Mouse (Mus musculus) intestine, embryonic 15.5 days (tissue): Measurements from ENCODE around the gene Rbm17. TPM values are rescaled to one million over a fixed set of nuclear protein-coding genes. Genes with fewer than 3 reads are reported as not detected.

Experiments used
- ATAC-seq: fragments of 200-750 bp; cut with Nextera tagmentation; 2 replicates; pipeline ENCODE4 v1.8.0; 2017; ENCODE audit warnings: moderate TSS enrichment, moderate library complexity
- H3K27ac ChIP-seq: fragments of 300-500 bp; sonication (generic); 2 replicates; pipeline ENCODE4 v1.5.1; 2015; ENCODE audit warnings: mild to moderate bottlenecking, inconsistent platforms
- H3K27me3 ChIP-seq: fragments of 300-500 bp; sonication (generic); replicated peaks from 2 replicates; pipeline ENCODE4 v1.6.1; 2015; ENCODE audit warnings: inconsistent platforms
- H3K36me3 ChIP-seq: fragments of 300-500 bp; sonication (generic); 2 replicates; pipeline ENCODE4 v1.6.1; 2015; ENCODE audit warnings: inconsistent platforms
- H3K4me1 ChIP-seq: fragments of 300-500 bp; sonication (generic); replicated peaks from 2 replicates; pipeline ENCODE4 v1.6.1; 2015; ENCODE audit warnings: inconsistent platforms
- H3K4me2 ChIP-seq: fragments of 300-500 bp; sonication (generic); replicated peaks from 2 replicates; pipeline ENCODE4 v1.6.1; 2015; ENCODE audit warnings: mild to moderate bottlenecking, inconsistent platforms
- H3K4me3 ChIP-seq: fragments of 300-500 bp; sonication (generic); replicated peaks from 2 replicates; pipeline ENCODE4 v1.5.1; 2015; ENCODE audit warnings: inconsistent platforms
- H3K9ac ChIP-seq: fragments of 300-500 bp; sonication (generic); 2 replicates; pipeline ENCODE4 v1.6.1; 2015; ENCODE audit warnings: inconsistent platforms
- H3K9me3 ChIP-seq: fragments of 300-500 bp; sonication (generic); 2 replicates; pipeline ENCODE4 v1.6.1; 2016; ENCODE audit warnings: inconsistent platforms
- WGBS: fragments of 180-500 bp; shearing (Covaris S2); methylation state at CpG from one replicate; pipeline ENCODE4 v1.1.7; 2015; 5-methylcytosine and 5-hydroxymethylcytosine counted together
- polyA plus RNA-seq: library from polyadenylated mRNA; unstranded; fragments of >200 nt; fragmentation: Nextera tagmentation; extraction: Ambion mirVana; gene quantifications from 2 replicates; pipeline ENCODE4 v1.2.1, GENCODE M21; 2015

The Rbm17 gene
- polyA plus RNA-seq, 1 experiment from 2014 or later = 138 TPM

DNA sequence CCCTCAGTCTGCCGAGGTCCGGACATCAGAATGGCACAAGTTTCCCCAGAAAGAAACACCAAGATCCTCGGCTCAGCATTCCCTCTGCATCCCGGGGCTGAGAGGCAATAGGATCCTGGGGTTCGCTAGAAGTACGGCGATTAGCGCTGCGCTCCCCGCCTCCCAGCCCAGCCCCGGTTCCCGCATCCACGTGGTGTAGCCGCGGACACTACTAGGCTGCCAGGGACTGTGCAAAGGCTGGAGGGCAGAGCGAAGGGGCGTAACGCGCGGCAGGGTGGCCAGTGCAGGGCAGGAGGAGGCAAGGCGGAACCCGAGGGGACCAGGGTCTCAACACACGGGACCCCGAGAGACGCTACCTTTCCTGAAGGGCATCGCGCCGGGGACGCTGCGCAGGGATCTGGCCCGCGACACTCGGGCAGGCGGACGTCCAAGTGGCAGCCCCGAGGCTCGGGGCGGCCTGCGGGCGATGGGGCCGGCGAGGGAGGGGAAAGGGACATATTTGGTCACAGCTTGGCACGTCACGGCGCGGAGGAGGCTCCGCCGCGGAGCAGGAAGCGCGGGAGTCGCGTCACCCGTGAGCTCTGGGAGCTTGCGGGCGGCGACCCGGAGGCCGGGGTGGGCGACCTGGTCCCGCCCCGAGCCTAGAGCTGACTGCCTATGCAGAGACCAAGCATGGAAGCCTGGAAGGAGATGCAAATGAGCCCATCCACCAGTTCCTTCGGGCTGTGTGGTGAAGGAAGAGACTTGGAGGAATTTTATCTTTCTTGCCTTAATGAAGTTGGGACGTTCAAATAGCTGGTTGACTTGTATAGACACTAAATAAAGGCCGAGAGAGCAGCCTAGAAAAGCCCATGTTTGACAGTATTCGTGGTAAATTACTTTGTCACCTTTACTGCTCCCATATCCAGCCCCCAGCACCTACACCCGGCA lies 50.2 kb downstream of the Rbm17 start, which contains the start of gene Pfkfb3:
Gene Pfkfb3, minus strand, starts transcription at position 607 of the 930 bp plus-strand sequence.
- H3K36me3 ChIP-seq = no peaks in the 10 kb centered on the region
- H3K4me1 ChIP-seq = peaks cover 9% of the 10 kb centered on the region
- peak within 1 kb of the TSS; percentile 99 for H3K4me2 ChIP-seq
- H3K27me3 ChIP-seq = 0 out of 2 replicates have a peak, but pooled peaks cover 2% of the 10 kb centered on the region
- ATAC-seq = peak; percentile 86
- no peak within 1 kb of the TSS; the same call in 1 of the 2 replicates for H3K27ac ChIP-seq
- H3K9me3 ChIP-seq = no peaks in the 10 kb centered on the region
- peak within 1 kb of the TSS; percentile 60 for H3K4me3 ChIP-seq
- 1% methylated on average over 67 of the region's 67 CpGs for WGBS
- peak within 1 kb of the TSS; percentile 60 for H3K9ac ChIP-seq

DNA sequence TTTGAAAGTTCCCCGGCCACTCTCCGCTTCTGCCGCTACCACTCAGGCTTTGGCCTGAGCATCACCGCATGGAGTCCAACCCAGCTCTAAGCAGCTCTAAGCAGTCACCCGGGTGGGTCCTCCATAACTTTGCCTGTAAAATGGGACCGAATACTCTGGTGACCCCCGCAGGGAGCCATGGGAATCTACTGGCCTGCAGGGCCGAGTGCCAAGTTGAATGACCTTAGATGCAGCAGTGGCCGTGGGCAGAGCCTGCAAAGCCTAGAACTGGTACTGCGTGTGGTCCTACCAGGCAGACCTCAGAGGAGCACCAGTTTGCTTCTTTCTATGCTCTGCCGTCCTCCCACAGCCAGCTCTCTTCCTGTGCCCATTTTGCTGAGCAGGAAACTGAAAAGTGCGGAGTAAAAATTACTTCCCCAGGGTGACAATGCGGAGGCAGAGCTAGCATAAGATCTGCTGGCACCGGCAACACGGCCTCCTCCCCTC lies 50.9 kb downstream of the Rbm17 start:
- Histone ChIP-seq H3K9ac (peak overlapping the region; percentile 60), H3K4me2 (peak overlapping the region; percentile 99), H3K9me3 (no peaks in the 10 kb centered on the region), H3K27ac (no peak overlapping the region), H3K27me3 (0 out of 2 replicates have a peak, but pooled peaks cover 2% of the 10 kb centered on the region), H3K4me1 (peaks cover 9% of the 10 kb centered on the region), H3K36me3 (no peaks in the 10 kb centered on the region), H3K4me3 (peak overlapping the region; percentile 60)
- ATAC-seq = peak; percentile 48
- 6% methylated on average over 15 of the region's 15 CpGs for WGBS

DNA sequence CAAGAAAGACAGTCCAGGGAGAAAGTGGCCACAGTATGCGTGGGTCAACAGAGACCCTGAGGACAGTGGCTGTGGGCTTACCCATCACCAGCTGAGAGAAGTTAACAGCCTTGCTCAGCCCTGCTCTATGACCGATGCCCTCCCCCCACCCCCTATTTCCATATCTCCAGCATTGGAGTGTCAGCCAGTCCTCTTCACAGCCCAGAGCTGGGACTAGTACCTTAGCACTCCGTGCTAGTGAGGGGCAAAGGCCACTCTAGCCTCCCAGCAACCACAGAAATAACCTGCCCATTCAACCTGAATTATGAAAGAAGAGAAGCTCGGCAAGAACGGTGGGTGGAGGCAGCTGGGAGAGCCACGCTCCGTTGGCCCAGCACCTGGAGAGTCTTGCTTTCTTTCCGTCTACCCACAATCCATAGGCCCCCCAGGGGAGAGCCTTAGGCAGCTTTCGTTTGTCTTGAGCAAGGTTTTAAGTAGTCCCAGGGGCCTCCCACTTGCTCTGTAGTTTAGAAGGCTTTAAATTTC lies 51.6 kb downstream of the Rbm17 start:
- no peaks in the 10 kb centered on the region for H3K9me3 ChIP-seq
- no peak overlapping the region for H3K27ac ChIP-seq
- 17% methylated on average over 9 of the region's 9 CpGs for WGBS
- H3K4me1 ChIP-seq = peaks cover 9% of the 10 kb centered on the region
- peak; percentile 24 for ATAC-seq
- H3K9ac ChIP-seq = 0 out of 2 replicates have a peak overlapping the region, but pooled peaks have one; percentile 6
- no peaks in the 10 kb centered on the region for H3K36me3 ChIP-seq
- H3K4me2 ChIP-seq = peak overlapping the region; percentile 99
- H3K4me3 ChIP-seq = peak overlapping the region; percentile 60
- H3K27me3 ChIP-seq = 0 out of 2 replicates have a peak, but pooled peaks cover 2% of the 10 kb centered on the region

- no peak for ATAC-seq
- H3K4me3 ChIP-seq = no peak overlapping the region
- 0 out of 2 replicates have a peak, but pooled peaks cover 2% of the 10 kb centered on the region for H3K27me3 ChIP-seq
- H3K9ac ChIP-seq = no peak overlapping the region
- H3K4me1 ChIP-seq = peaks cover 9% of the 10 kb centered on the region
- H3K4me2 ChIP-seq = no peak overlapping the region
- no peak overlapping the region for H3K27ac ChIP-seq
- H3K36me3 ChIP-seq = no peaks in the 10 kb centered on the region
- no peaks in the 10 kb centered on the region for H3K9me3 ChIP-seq
- WGBS = 20% methylated on average over 1 of the region's 1 CpGs
Observed at GRCm38 (mm10) chr2:11551726-11552125, 52.2 kb downstream of the Rbm17 start.

GRCm38 (mm10) chr2:11548508-11548907 lies 55.4 kb downstream of the Rbm17 start:
- no peak for ATAC-seq
- 90% methylated on average over 10 of the region's 10 CpGs for WGBS

GRCm38 (mm10) chr2:11547609-11548008 lies 56.3 kb downstream of the Rbm17 start:
- no peak for ATAC-seq
- no peaks in the 10 kb centered on the region for H3K9me3 ChIP-seq
- no peak overlapping the region for H3K4me3 ChIP-seq
- H3K27ac ChIP-seq = no peak overlapping the region
- no peak overlapping the region for H3K9ac ChIP-seq
- no peaks in the 10 kb centered on the region for H3K36me3 ChIP-seq
- no peak overlapping the region for H3K4me2 ChIP-seq
- no peaks in the 10 kb centered on the region for H3K27me3 ChIP-seq
- WGBS = 58% methylated on average over 2 of the region's 2 CpGs
- peaks cover 2% of the 10 kb centered on the region for H3K4me1 ChIP-seq

More at GRCm38 (mm10) chr2:11548508-11548907, 55.4 kb downstream of the Rbm17 start:
- Histone ChIP-seq H3K4me1 (peaks cover 9% of the 10 kb centered on the region), H3K9ac (no peak overlapping the region), H3K4me3 (no peak overlapping the region), H3K4me2 (no peak overlapping the region), H3K9me3 (no peaks in the 10 kb centered on the region), H3K27me3 (no peaks in the 10 kb centered on the region), H3K36me3 (no peaks in the 10 kb centered on the region), H3K27ac (no peak overlapping the region)

GRCm38 (mm10) chr2:11546091-11546490 lies 57.9 kb downstream of the Rbm17 start:
- Histone ChIP-seq H3K4me2 (no peak overlapping the region), H3K9me3 (no peaks in the 10 kb centered on the region), H3K4me3 (no peak overlapping the region), H3K4me1 (no peaks in the 10 kb centered on the region), H3K27me3 (no peaks in the 10 kb centered on the region), H3K9ac (no peak overlapping the region), H3K27ac (no peak overlapping the region), H3K36me3 (no peaks in the 10 kb centered on the region)
- WGBS = 76% methylated on average over 8 of the region's 8 CpGs
- ATAC-seq = no peak

DNA sequence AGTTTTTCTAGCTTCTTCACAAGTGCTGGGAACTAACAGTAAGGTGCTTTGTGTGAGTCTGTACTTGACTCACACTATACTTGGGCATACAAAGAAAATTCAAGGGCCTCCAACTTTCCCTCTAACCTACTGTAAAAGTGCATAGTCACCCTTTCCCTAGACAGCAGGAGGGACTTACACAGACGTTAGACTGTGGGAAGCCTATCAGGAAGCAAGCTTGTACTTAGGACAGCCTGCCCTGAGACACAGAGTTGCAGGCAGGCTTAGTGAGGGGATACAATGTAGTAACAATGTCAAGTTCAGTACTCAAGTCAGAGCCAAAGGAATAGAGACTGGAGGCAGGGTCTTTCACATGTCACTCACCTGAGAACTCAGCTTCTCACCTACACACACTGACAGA lies 58.6 kb downstream of the Rbm17 start:
- no peak overlapping the region for H3K27ac ChIP-seq
- WGBS = 33% methylated on average over 1 of the region's 1 CpGs
- no peak for ATAC-seq
- no peaks in the 10 kb centered on the region for H3K9me3 ChIP-seq
- H3K36me3 ChIP-seq = no peaks in the 10 kb centered on the region
- H3K27me3 ChIP-seq = no peaks in the 10 kb centered on the region
- H3K9ac ChIP-seq = no peak overlapping the region
- no peaks in the 10 kb centered on the region for H3K4me1 ChIP-seq
- H3K4me2 ChIP-seq = no peak overlapping the region
- no peak overlapping the region for H3K4me3 ChIP-seq

- no peak for ATAC-seq
- H3K4me1 ChIP-seq = no peaks in the 10 kb centered on the region
- no peaks in the 10 kb centered on the region for H3K36me3 ChIP-seq
- H3K27me3 ChIP-seq = no peaks in the 10 kb centered on the region
- H3K27ac ChIP-seq = no peak overlapping the region
- no peaks in the 10 kb centered on the region for H3K9me3 ChIP-seq
- WGBS = 70% methylated on average over 5 of the region's 5 CpGs
- no peak overlapping the region for H3K4me2 ChIP-seq
- H3K4me3 ChIP-seq = no peak overlapping the region
- no peak overlapping the region for H3K9ac ChIP-seq
Observed at GRCm38 (mm10) chr2:11544342-11544741, 59.6 kb downstream of the Rbm17 start.

DNA sequence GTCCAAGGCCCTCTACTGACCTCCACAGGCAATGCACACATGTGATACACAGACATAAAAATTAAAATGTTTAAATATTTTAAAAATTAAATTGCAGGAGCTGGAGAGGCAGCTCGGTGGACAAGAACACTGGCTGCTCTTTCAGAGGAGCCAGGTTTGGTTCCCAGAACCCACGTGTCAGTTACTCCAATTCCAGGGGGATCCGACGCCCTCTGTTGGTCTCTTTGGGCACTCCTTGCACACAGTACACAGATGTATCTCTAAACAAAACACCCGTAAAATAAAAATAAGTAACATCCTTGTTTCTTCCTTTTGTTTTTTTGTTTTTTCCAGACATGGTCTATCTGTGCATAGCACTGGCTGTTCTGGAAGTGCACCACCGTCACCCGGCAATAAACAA lies 60.8 kb downstream of the Rbm17 start:
- no peak for ATAC-seq

GRCm38 (mm10) chr2:11542640-11543039 lies 61.3 kb downstream of the Rbm17 start:
- Histone ChIP-seq H3K4me2 (no peak overlapping the region), H3K36me3 (no peaks in the 10 kb centered on the region), H3K9ac (no peak overlapping the region), H3K27me3 (no peaks in the 10 kb centered on the region), H3K4me1 (no peaks in the 10 kb centered on the region), H3K4me3 (no peak overlapping the region), H3K27ac (no peak overlapping the region), H3K9me3 (no peaks in the 10 kb centered on the region)
- WGBS = 82% methylated on average over 1 of the region's 1 CpGs
- peak; percentile 81 for ATAC-seq

More for the DNA sequence above, 60.8 kb downstream of the Rbm17 start:
- H3K27ac ChIP-seq = no peak overlapping the region
- no peak overlapping the region for H3K4me3 ChIP-seq
- no peak overlapping the region for H3K9ac ChIP-seq
- no peaks in the 10 kb centered on the region for H3K27me3 ChIP-seq
- no peaks in the 10 kb centered on the region for H3K36me3 ChIP-seq
- no peaks in the 10 kb centered on the region for H3K9me3 ChIP-seq
- 71% methylated on average over 7 of the region's 7 CpGs for WGBS
- no peak overlapping the region for H3K4me2 ChIP-seq
- no peaks in the 10 kb centered on the region for H3K4me1 ChIP-seq

- Histone ChIP-seq H3K4me1 (no peaks in the 10 kb centered on the region), H3K36me3 (no peaks in the 10 kb centered on the region), H3K27me3 (no peaks in the 10 kb centered on the region), H3K4me3 (no peak overlapping the region), H3K27ac (no peak overlapping the region), H3K9me3 (no peaks in the 10 kb centered on the region), H3K4me2 (no peak overlapping the region), H3K9ac (no peak overlapping the region)
- 97% methylated on average over 1 of the region's 1 CpGs for WGBS
- ATAC-seq = no peak
Observed at GRCm38 (mm10) chr2:11542121-11542520, 61.8 kb downstream of the Rbm17 start.
